In the genomic region with DNA sequence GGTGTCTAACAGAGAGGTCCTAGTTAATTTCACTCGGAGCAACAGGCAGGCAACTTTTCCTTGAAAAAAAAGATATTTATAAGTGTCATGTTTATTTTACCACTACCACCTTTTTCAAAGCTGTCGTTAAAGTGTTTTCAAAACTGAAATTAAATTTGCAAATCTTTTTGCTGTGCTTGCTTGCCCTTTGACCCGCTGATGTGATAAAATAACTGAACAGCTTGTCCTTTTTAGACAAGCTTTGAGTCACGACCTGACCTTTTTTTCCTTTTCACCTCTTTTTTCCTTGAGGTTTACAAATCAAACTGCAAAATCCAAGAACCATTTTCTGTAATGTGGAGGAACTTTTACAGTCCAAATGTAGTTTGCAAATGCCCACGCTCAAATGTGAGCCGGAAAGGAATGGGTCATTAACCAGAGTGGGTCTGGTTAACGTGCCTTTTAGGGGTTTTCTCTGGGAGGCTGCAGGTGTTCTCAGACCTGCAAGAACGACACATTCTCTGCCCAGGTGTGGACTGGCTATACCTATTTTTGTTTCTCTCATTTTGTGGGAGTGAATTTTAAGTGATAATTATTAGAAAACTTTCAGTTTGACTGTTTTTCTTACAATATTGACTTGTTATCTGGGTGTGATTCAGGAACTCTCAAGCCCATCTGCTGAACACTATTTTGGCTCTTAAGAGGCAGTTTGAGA, we compare ENCODE assay signal across 11 mouse cellular contexts.
"Had no signal": no experiment of that assay in that cellular context is flagged by ENCODE, and none has a peak within 500 bp of the region (broad histone marks: within the 10 kb centered on the region; RNA-seq: fewer than 3 reads in every experiment).

No protein-coding gene starts in this region.

- H3K9me3 ChIP-seq: limb, embryonic 12.5 days; liver, embryonic 12.5 days; lung, embryonic 15.5 days; midbrain, embryonic 12.5 days; neural tube, embryonic 13.5 days; stomach, embryonic 15.5 days had no signal

- DNase-seq: layer of hippocampus, adult 9-11 months; retina, postnatal 1 day; right cerebral cortex, postnatal 4 days; thymus, postnatal 4 days had no signal

- ATAC-seq: liver, embryonic 12.5 days; midbrain, embryonic 16.5 days had no signal

- H3K4me3 ChIP-seq: limb, embryonic 12.5 days; liver, embryonic 12.5 days; lung, embryonic 15.5 days; midbrain, embryonic 12.5 days; neural tube, embryonic 13.5 days; stomach, embryonic 15.5 days had no signal

- H3K9ac ChIP-seq: limb, embryonic 12.5 days; liver, embryonic 12.5 days; lung, embryonic 15.5 days; midbrain, embryonic 12.5 days; neural tube, embryonic 13.5 days; stomach, embryonic 15.5 days had no signal

- H3K27me3 ChIP-seq: limb, embryonic 12.5 days; liver, embryonic 12.5 days; lung, embryonic 15.5 days; midbrain, embryonic 12.5 days; neural tube, embryonic 13.5 days; stomach, embryonic 15.5 days had no signal

- H3K4me1 ChIP-seq: liver, embryonic 12.5 days; lung, embryonic 15.5 days; midbrain, embryonic 12.5 days; neural tube, embryonic 13.5 days; stomach, embryonic 15.5 days had no signal

- H3K27ac ChIP-seq: limb, embryonic 12.5 days; liver, embryonic 12.5 days; lung, embryonic 15.5 days; midbrain, embryonic 12.5 days; neural tube, embryonic 13.5 days; stomach, embryonic 15.5 days had no signal

- H3K4me2 ChIP-seq: limb, embryonic 12.5 days; liver, embryonic 12.5 days; lung, embryonic 15.5 days; midbrain, embryonic 12.5 days; neural tube, embryonic 13.5 days; stomach, embryonic 15.5 days had no signal
